Mouse (Mus musculus): ENCODE measurements at regions not wholly inside any gene's neighbourhood (a gene's known extent, or its start where the extent isn't known, plus 50 kb on each side); places are given as distances from the start of the nearest gene placed in this dataset.

DNA sequence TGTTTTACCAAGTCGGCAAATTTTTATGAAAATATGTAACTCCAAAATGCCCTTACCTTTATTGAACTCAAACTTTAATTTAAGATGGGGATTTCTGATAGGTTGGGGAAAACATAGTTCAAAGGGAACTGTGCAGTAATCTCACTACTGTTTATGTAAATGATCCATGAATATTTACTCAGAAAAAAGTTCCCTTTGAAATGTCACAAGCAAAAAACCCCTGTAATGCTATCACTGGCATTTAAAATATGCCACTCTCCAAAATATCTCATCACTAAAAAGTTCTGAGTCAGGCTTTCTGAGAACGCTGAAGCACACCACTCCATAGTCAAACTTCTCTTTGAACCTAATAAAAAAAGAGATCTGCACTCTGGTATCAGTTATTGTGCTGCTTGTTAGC, 497.3 kb upstream of the Agtr1b start:
- TF ChIP-seq CTCF (conservative IDR thresholded peaks at IDR 0.05 in 1 of 2, IDR thresholded peaks at IDR 0.05 in 1 of 2; ENCODE audit: low read depth in 2 of 2, low read length in 2 of 2) (no peak), JUND (conservative IDR thresholded peaks at IDR 0.05; ENCODE audit: low read depth, low read length) (peak; percentile 66), POLR2A (IDR thresholded peaks at IDR 0.05; ENCODE audit: low read depth, low read length) (no peak), RCOR1 (conservative IDR thresholded peaks at IDR 0.05; ENCODE audit: low read depth, low read length) (no peak)
